Mouse (Mus musculus) limb, embryonic 12.5 days (tissue): ENCODE results near the gene Hoxc10. TPM values are rescaled to one million over a fixed set of nuclear protein-coding genes. Genes with fewer than 3 reads are reported as not detected.

Experiments used
- ATAC-seq: fragments of 200-750 bp; cut with Nextera tagmentation; 2 replicates; pipeline ENCODE4 v1.8.0; 2017; ENCODE audit warnings: low read depth, moderate TSS enrichment; ENCODE audit not compliant: insufficient number of reproducible peaks, insufficient read depth, low FRiP score, low TSS enrichment
- H3K27ac ChIP-seq: fragments of 300-500 bp; sonication (generic); 2 replicates; pipeline ENCODE4 v1.5.1; 2016; ENCODE audit warnings: mild to moderate bottlenecking, moderate library complexity
- H3K27me3 ChIP-seq: fragments of 300-500 bp; sonication (generic); 2 replicates; pipeline ENCODE4 v1.6.1; 2016; ENCODE audit warnings: mild to moderate bottlenecking, moderate library complexity
- H3K36me3 ChIP-seq: fragments of 300-500 bp; sonication (generic); 2 replicates; pipeline ENCODE4 v1.6.1; 2016; ENCODE audit warnings: mild to moderate bottlenecking, moderate library complexity
- H3K4me1 ChIP-seq: fragments of 300-500 bp; sonication (generic); replicated peaks from 2 replicates; pipeline ENCODE4 v1.6.1; 2016
- H3K4me2 ChIP-seq: fragments of 300-500 bp; sonication (generic); 2 replicates; pipeline ENCODE4 v1.6.1; 2016; ENCODE audit warnings: mild to moderate bottlenecking, moderate library complexity
- H3K4me3 ChIP-seq: fragments of 300-500 bp; sonication (generic); replicated peaks from 2 replicates; pipeline ENCODE4 v1.5.1; 2016; ENCODE audit warnings: mild to moderate bottlenecking
- H3K9ac ChIP-seq: fragments of 300-500 bp; sonication (generic); replicated peaks from 2 replicates; pipeline ENCODE4 v1.6.1; 2016; ENCODE audit warnings: mild to moderate bottlenecking, moderate library complexity
- H3K9me3 ChIP-seq: fragments of 300-500 bp; sonication (generic); 2 replicates; pipeline ENCODE4 v1.6.1; 2016; ENCODE audit warnings: mild to moderate bottlenecking, moderate library complexity
- WGBS: fragments of 180-500 bp; shearing (Covaris S2); methylation state at CpG from one replicate; pipeline ENCODE4 v1.1.7; 2016; 5-methylcytosine and 5-hydroxymethylcytosine counted together
- polyA plus RNA-seq: library from polyadenylated mRNA; unstranded; fragments of >200 nt; fragmentation: Nextera tagmentation; extraction: Ambion mirVana; gene quantifications from 2 replicates; pipeline ENCODE4 v1.2.1, GENCODE M21; 2016

Hoxc10 gene
- polyA plus RNA-seq, 1 experiment from 2014 or later: 21.2 TPM

- Histone ChIP-seq H3K4me2 (peak overlapping the region; percentile 82), H3K27me3 (peaks cover 93% of the 10 kb centered on the region), H3K4me3 (peak overlapping the region; percentile 34), H3K27ac (peak overlapping the region; percentile 32; the same call in 1 of the 2 replicates), H3K4me1 (peaks cover 49% of the 10 kb centered on the region), H3K36me3 (no peaks in the 10 kb centered on the region), H3K9me3 (no peaks in the 10 kb centered on the region), H3K9ac (peak overlapping the region; percentile 50)
- no peak for ATAC-seq
- WGBS: 1% methylated on average over 21 of the region's 21 CpGs
Measured at GRCm38 (mm10) chr15:102972254-102972653, 5.7 kb downstream of the Hoxc10 start.

GRCm38 (mm10) chr15:102972753-102973152 is 6.2 kb downstream of the Hoxc10 start:
- no peaks in the 10 kb centered on the region for H3K9me3 ChIP-seq
- peak overlapping the region; percentile 82 for H3K4me2 ChIP-seq
- H3K9ac ChIP-seq: peak overlapping the region; percentile 50
- peaks cover 54% of the 10 kb centered on the region for H3K4me1 ChIP-seq
- ATAC-seq: no peak
- H3K27ac ChIP-seq: peak overlapping the region; percentile 32; the same call in 1 of the 2 replicates
- H3K36me3 ChIP-seq: no peaks in the 10 kb centered on the region
- H3K4me3 ChIP-seq: peak overlapping the region; percentile 34
- H3K27me3 ChIP-seq: peaks cover 93% of the 10 kb centered on the region
- 3% methylated on average over 6 of the region's 6 CpGs for WGBS

- H3K4me3 ChIP-seq: peak overlapping the region; percentile 40
- peak overlapping the region; percentile 71; the same call in 1 of the 2 replicates for H3K9ac ChIP-seq
- H3K27ac ChIP-seq: 0 out of 2 replicates have a peak overlapping the region, but pooled peaks have one; percentile 73
- no peak for ATAC-seq
- H3K27me3 ChIP-seq: peaks cover 97% of the 10 kb centered on the region
- peaks cover 72% of the 10 kb centered on the region for H3K4me1 ChIP-seq
- H3K9me3 ChIP-seq: no peaks in the 10 kb centered on the region
- peak overlapping the region; percentile 82 for H3K4me2 ChIP-seq
- H3K36me3 ChIP-seq: no peaks in the 10 kb centered on the region
- 10% methylated on average over 7 of the region's 7 CpGs for WGBS
Measured at GRCm38 (mm10) chr15:102975034-102975433, 8.4 kb downstream of the Hoxc10 start.

GRCm38 (mm10) chr15:102975688-102976111 is 9.1 kb downstream of the Hoxc10 start:
- no peak for ATAC-seq
- peak overlapping the region; percentile 71 for H3K9ac ChIP-seq
- no peaks in the 10 kb centered on the region for H3K36me3 ChIP-seq
- peaks cover 70% of the 10 kb centered on the region for H3K4me1 ChIP-seq
- H3K27ac ChIP-seq: peak overlapping the region; percentile 73
- H3K4me2 ChIP-seq: peak overlapping the region; percentile 82
- H3K9me3 ChIP-seq: no peaks in the 10 kb centered on the region
- peaks cover 97% of the 10 kb centered on the region for H3K27me3 ChIP-seq
- WGBS: under 1% methylated on average over 21 of the region's 21 CpGs
- H3K4me3 ChIP-seq: peak overlapping the region; percentile 40

GRCm38 (mm10) chr15:102976171-102976570 is 9.6 kb downstream of the Hoxc10 start, which contains the start of gene Hoxc9:
TSS of gene Hoxc9 (plus strand) at chr15:102976439.
- Histone ChIP-seq H3K9me3 (no peaks in the 10 kb centered on the region), H3K27me3 (peaks cover 97% of the 10 kb centered on the region), H3K4me2 (peak within 1 kb of the TSS; percentile 82), H3K36me3 (no peaks in the 10 kb centered on the region), H3K4me3 (peak within 1 kb of the TSS; percentile 40), H3K4me1 (peaks cover 71% of the 10 kb centered on the region), H3K27ac (peak within 1 kb of the TSS; percentile 73), H3K9ac (peak within 1 kb of the TSS; percentile 71)
- ATAC-seq: no peak
- under 1% methylated on average over 12 of the region's 20 CpGs for WGBS

GRCm38 (mm10) chr15:102976631-102977422 is 10.2 kb downstream of the Hoxc10 start:
- 2% methylated on average over 37 of the region's 37 CpGs for WGBS
- Histone ChIP-seq H3K9me3 (no peaks in the 10 kb centered on the region), H3K4me2 (peak overlapping the region; percentile 82), H3K27ac (peak overlapping the region; percentile 73), H3K4me3 (peak overlapping the region; percentile 40), H3K36me3 (no peaks in the 10 kb centered on the region), H3K9ac (peak overlapping the region; percentile 71), H3K27me3 (peaks cover 98% of the 10 kb centered on the region), H3K4me1 (peaks cover 73% of the 10 kb centered on the region)
- no peak for ATAC-seq

GRCm38 (mm10) chr15:102977423-102977974 is 10.9 kb downstream of the Hoxc10 start:
- Histone ChIP-seq H3K27ac (peak overlapping the region; percentile 73), H3K4me3 (peak overlapping the region; percentile 40), H3K9ac (peak overlapping the region; percentile 71), H3K4me2 (peak overlapping the region; percentile 82), H3K36me3 (no peaks in the 10 kb centered on the region), H3K9me3 (no peaks in the 10 kb centered on the region), H3K27me3 (peaks cover 98% of the 10 kb centered on the region), H3K4me1 (peaks cover 74% of the 10 kb centered on the region)
- ATAC-seq: no peak
- WGBS: under 1% methylated on average over 16 of the region's 16 CpGs

GRCm38 (mm10) chr15:102978615-102979515 is 12.3 kb downstream of the Hoxc10 start:
- H3K27me3 ChIP-seq: peaks cover 98% of the 10 kb centered on the region
- H3K36me3 ChIP-seq: no peaks in the 10 kb centered on the region
- peak overlapping the region; percentile 82 for H3K4me2 ChIP-seq
- H3K4me1 ChIP-seq: peaks cover 79% of the 10 kb centered on the region
- no peaks in the 10 kb centered on the region for H3K9me3 ChIP-seq
- 3% methylated on average over 13 of the region's 13 CpGs for WGBS
- ATAC-seq: no peak
- H3K4me3 ChIP-seq: peak overlapping the region; percentile 40
- H3K27ac ChIP-seq: 0 out of 2 replicates have a peak overlapping the region, but pooled peaks have one; percentile 73
- peak overlapping the region; percentile 50 for H3K9ac ChIP-seq

GRCm38 (mm10) chr15:102979936-102980335 is 13.3 kb downstream of the Hoxc10 start:
- no peak for ATAC-seq
- Histone ChIP-seq H3K27ac (no peak overlapping the region), H3K9ac (no peak overlapping the region; the same call in 1 of the 2 replicates), H3K4me2 (peak overlapping the region; percentile 82), H3K4me1 (peaks cover 82% of the 10 kb centered on the region), H3K4me3 (peak overlapping the region; percentile 40; the same call in 1 of the 2 replicates), H3K36me3 (no peaks in the 10 kb centered on the region), H3K27me3 (peaks cover 99% of the 10 kb centered on the region), H3K9me3 (no peaks in the 10 kb centered on the region)
- 0% methylated on average over 1 of the region's 1 CpGs for WGBS

GRCm38 (mm10) chr15:102980352-102980751 is 13.8 kb downstream of the Hoxc10 start:
- peaks cover 99% of the 10 kb centered on the region for H3K27me3 ChIP-seq
- H3K4me3 ChIP-seq: peak overlapping the region; percentile 53
- H3K27ac ChIP-seq: peak overlapping the region; percentile 50
- peak overlapping the region; percentile 82 for H3K4me2 ChIP-seq
- no peak overlapping the region for H3K9ac ChIP-seq
- H3K9me3 ChIP-seq: no peaks in the 10 kb centered on the region
- no peaks in the 10 kb centered on the region for H3K36me3 ChIP-seq
- 3% methylated on average over 11 of the region's 11 CpGs for WGBS
- peaks cover 83% of the 10 kb centered on the region for H3K4me1 ChIP-seq
- ATAC-seq: no peak
